Mouse (Mus musculus): ENCODE results near the gene Tmbim7. TPM values are rescaled to one million over a fixed set of nuclear protein-coding genes. Genes with fewer than 3 reads are reported as not detected.

Gene Tmbim7
- polyA plus RNA-seq, 1 experiment from 2014 or later: not detected

DNA sequence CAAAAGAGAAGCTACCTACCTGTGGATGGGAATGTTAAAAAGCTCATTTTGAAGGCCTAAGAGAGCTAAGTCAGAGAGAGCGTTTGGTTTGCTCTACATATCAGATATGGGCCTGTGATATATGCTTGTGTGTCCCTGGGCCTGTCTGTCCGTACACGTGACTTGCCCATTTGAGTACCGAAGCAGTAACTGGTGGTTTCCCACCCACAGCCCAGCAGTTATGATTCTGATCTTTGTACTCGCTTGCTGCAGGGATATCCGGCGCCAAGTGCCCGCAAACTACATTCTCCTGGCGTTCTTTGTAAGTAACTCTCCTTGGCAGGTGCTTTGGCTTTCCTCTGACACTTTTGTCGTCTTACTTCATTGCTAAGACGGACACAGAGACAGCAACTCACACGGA, 15.6 kb downstream of the Tmbim7 start:
- H3K27ac ChIP-seq: no peak overlapping the region
- no peaks in the 10 kb centered on the region for H3K9me3 ChIP-seq
- H3K4me3 ChIP-seq: no peak overlapping the region
- no peaks in the 10 kb centered on the region for H3K27me3 ChIP-seq
- H3K36me3 ChIP-seq: no peaks in the 10 kb centered on the region
- ATAC-seq (ENCODE audit: insufficient number of reproducible peaks, low FRiP score, low TSS enrichment, low read depth): no peak
- WGBS: 46% methylated on average over 12 of the region's 12 CpGs
- H3K9ac ChIP-seq: no peak overlapping the region
- no peaks in the 10 kb centered on the region; the same call in 1 of the 2 replicates for H3K4me1 ChIP-seq
- H3K4me2 ChIP-seq: no peak overlapping the region; the same call in 1 of the 2 replicates

DNA sequence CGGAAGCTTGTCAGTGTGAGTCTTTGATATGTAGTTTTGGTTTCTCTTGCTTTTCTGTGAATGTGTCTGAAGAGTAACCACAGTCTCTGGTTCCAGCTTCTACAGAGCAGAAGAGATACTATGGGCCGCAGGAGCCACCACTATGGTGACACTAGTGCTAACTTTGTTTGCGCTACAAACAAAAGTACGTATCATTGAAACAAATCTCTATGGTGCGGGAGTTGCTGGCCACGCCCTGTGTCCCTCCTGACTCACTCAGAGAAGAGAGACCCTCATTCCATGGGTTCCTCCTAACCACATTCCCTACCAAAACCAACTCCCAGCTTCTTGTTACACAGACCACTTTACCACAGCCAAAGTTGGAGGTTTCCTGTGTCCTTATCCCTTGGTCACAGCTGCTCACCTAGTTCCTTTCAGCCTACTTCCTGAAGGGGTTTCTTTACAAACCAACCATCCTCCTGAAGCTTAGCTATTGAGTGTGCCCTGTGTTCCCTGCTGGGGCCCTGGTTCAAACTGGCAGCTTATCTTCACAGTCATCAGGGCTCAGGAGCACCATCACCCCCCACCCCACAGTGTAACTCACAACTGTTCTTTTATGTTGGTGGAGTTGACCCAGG, 19.1 kb downstream of the Tmbim7 start:
- Histone ChIP-seq H3K27me3 (no peaks in the 10 kb centered on the region), H3K27ac (no peak overlapping the region), H3K36me3 (no peaks in the 10 kb centered on the region), H3K9me3 (no peaks in the 10 kb centered on the region), H3K9ac (no peak overlapping the region), H3K4me2 (no peak overlapping the region), H3K4me1 (no peaks in the 10 kb centered on the region; the same call in 1 of the 2 replicates), H3K4me3 (no peak overlapping the region)
- 88% methylated on average over 6 of the region's 6 CpGs for WGBS
- no peak for ATAC-seq (ENCODE audit: insufficient number of reproducible peaks, low FRiP score, low TSS enrichment, low read depth)

DNA sequence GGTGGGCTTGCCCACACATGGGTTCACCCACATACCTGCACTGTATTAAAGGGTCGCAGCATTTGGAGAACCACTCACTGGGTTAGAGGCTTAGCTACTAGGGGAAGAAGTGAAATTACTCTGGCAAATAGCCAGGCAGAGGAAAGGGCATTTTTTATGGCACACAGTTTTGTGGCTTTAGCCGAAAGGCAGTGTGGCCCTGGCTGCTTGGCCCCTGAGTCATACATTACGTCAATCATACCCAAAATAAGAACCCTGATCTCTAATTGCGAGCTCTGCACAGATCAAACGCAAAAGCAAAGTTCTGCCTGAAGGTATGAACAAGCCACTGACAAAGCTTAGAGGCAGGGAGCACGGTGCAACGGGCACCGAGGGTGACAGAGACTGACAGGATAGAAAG, 37.3 kb downstream of the Tmbim7 start:
- WGBS: 62% methylated on average over 8 of the region's 8 CpGs
- Histone ChIP-seq H3K9ac (no peak overlapping the region), H3K36me3 (peaks cover 32% of the 10 kb centered on the region), H3K27me3 (no peaks in the 10 kb centered on the region), H3K4me2 (no peak overlapping the region), H3K4me1 (no peaks in the 10 kb centered on the region), H3K27ac (no peak overlapping the region), H3K4me3 (no peak overlapping the region), H3K9me3 (no peaks in the 10 kb centered on the region)
- ATAC-seq (ENCODE audit: insufficient number of reproducible peaks, low FRiP score, low TSS enrichment, low read depth): no peak

GRCm38 (mm10) chr5:3691283-3691682, 40.3 kb downstream of the Tmbim7 start:
- Histone ChIP-seq H3K36me3 (peaks cover 51% of the 10 kb centered on the region), H3K4me1 (no peaks in the 10 kb centered on the region), H3K4me2 (no peak overlapping the region), H3K9ac (no peak overlapping the region), H3K9me3 (no peaks in the 10 kb centered on the region), H3K27ac (no peak overlapping the region), H3K4me3 (no peak overlapping the region), H3K27me3 (no peaks in the 10 kb centered on the region)
- WGBS: 87% methylated on average over 3 of the region's 3 CpGs
- ATAC-seq (ENCODE audit: insufficient number of reproducible peaks, low FRiP score, low TSS enrichment, low read depth): no peak

DNA sequence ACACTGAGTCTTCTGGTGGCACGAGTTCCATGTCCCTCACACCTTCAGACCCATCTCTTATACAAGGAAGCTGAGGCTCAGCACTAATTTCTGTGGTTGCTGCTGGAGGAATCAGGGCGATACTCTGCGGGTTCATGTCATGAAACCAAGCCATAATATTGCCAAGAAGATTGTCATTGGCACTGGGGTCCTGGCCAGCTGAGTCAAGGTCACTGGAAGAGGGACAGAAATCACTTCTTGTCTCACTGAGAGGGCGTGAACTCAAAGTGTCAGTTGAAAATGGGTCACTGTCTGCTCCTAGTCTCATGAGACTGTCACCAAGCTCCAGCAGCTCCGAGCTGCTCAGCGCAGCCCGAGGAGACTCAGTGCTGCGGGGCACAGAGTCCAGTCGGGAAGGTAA, 42.0 kb downstream of the Tmbim7 start:
- WGBS: 92% methylated on average over 9 of the region's 9 CpGs
- Histone ChIP-seq H3K27me3 (no peaks in the 10 kb centered on the region), H3K9me3 (no peaks in the 10 kb centered on the region), H3K4me3 (no peak overlapping the region), H3K9ac (no peak overlapping the region), H3K4me1 (no peaks in the 10 kb centered on the region), H3K36me3 (peaks cover 63% of the 10 kb centered on the region), H3K4me2 (no peak overlapping the region), H3K27ac (no peak overlapping the region)
- ATAC-seq (ENCODE audit: insufficient number of reproducible peaks, low FRiP score, low TSS enrichment, low read depth): no peak

- H3K9me3 ChIP-seq: no peaks in the 10 kb centered on the region
- H3K4me1 ChIP-seq: no peaks in the 10 kb centered on the region
- no peak overlapping the region for H3K27ac ChIP-seq
- H3K27me3 ChIP-seq: no peaks in the 10 kb centered on the region
- no peak overlapping the region for H3K9ac ChIP-seq
- no peak overlapping the region for H3K4me2 ChIP-seq
- H3K4me3 ChIP-seq: no peak overlapping the region
- peaks cover 66% of the 10 kb centered on the region for H3K36me3 ChIP-seq
- ATAC-seq (ENCODE audit: insufficient number of reproducible peaks, low FRiP score, low TSS enrichment, low read depth): no peak
- 83% methylated on average over 4 of the region's 4 CpGs for WGBS
Observed at GRCm38 (mm10) chr5:3695191-3695590, 44.2 kb downstream of the Tmbim7 start.

DNA sequence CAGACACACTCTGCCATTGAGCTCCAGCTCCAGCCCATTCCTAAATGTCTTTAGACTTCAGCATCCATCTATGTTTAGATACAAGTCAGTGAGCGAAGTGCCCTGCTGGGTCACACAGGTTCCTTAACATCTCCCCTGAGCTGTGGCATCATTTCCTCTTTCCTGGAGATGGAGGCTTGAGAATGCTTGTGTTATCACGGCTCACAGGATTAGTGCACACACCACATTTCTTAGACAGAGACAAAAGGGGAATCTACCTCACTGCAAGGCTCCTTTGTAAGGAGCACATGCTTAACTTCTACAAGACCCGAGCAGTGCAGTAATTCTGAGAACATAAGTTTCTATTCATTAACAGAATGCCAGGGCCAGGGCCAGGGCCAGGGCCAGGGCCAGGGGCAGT, 45.0 kb downstream of the Tmbim7 start:
- WGBS: 82% methylated on average over 3 of the region's 3 CpGs
- peaks cover 70% of the 10 kb centered on the region for H3K36me3 ChIP-seq

GRCm38 (mm10) chr5:3700025-3700424, 49.0 kb downstream of the Tmbim7 start:
- Histone ChIP-seq H3K9ac (no peak overlapping the region), H3K36me3 (peaks cover 49% of the 10 kb centered on the region), H3K4me2 (no peak overlapping the region), H3K9me3 (no peaks in the 10 kb centered on the region), H3K27ac (no peak overlapping the region), H3K4me1 (no peaks in the 10 kb centered on the region), H3K4me3 (no peak overlapping the region), H3K27me3 (no peaks in the 10 kb centered on the region)
- 92% methylated on average over 5 of the region's 5 CpGs for WGBS
- ATAC-seq (ENCODE audit: insufficient number of reproducible peaks, low FRiP score, low TSS enrichment, low read depth): no peak

More for the DNA sequence above, 45.0 kb downstream of the Tmbim7 start:
- no peak overlapping the region for H3K4me3 ChIP-seq
- H3K4me1 ChIP-seq: no peaks in the 10 kb centered on the region
- no peak overlapping the region for H3K9ac ChIP-seq
- no peak for ATAC-seq (ENCODE audit: insufficient number of reproducible peaks, low FRiP score, low TSS enrichment, low read depth)
- H3K4me2 ChIP-seq: no peak overlapping the region
- no peaks in the 10 kb centered on the region for H3K9me3 ChIP-seq
- H3K27me3 ChIP-seq: no peaks in the 10 kb centered on the region
- H3K27ac ChIP-seq: no peak overlapping the region

GRCm38 (mm10) chr5:3702180-3702579, 51.2 kb downstream of the Tmbim7 start:
- Histone ChIP-seq H3K4me1 (no peaks in the 10 kb centered on the region), H3K27ac (no peak overlapping the region), H3K4me3 (no peak overlapping the region), H3K36me3 (peaks cover 35% of the 10 kb centered on the region), H3K27me3 (no peaks in the 10 kb centered on the region), H3K4me2 (no peak overlapping the region), H3K9me3 (no peaks in the 10 kb centered on the region), H3K9ac (no peak overlapping the region)
- ATAC-seq (ENCODE audit: insufficient number of reproducible peaks, low FRiP score, low TSS enrichment, low read depth): no peak
- 95% methylated on average over 4 of the region's 4 CpGs for WGBS

- H3K4me2 ChIP-seq: no peak overlapping the region
- H3K4me1 ChIP-seq: no peaks in the 10 kb centered on the region
- WGBS: 93% methylated on average over 5 of the region's 5 CpGs
- ATAC-seq (ENCODE audit: insufficient number of reproducible peaks, low FRiP score, low TSS enrichment, low read depth): no peak
- no peak overlapping the region for H3K9ac ChIP-seq
- no peak overlapping the region for H3K27ac ChIP-seq
- no peak overlapping the region for H3K4me3 ChIP-seq
- no peaks in the 10 kb centered on the region for H3K27me3 ChIP-seq
- no peaks in the 10 kb centered on the region for H3K9me3 ChIP-seq
- peaks cover 23% of the 10 kb centered on the region for H3K36me3 ChIP-seq
Observed at GRCm38 (mm10) chr5:3715800-3716199, 64.8 kb downstream of the Tmbim7 start.

GRCm38 (mm10) chr5:3719371-3719770, 68.4 kb downstream of the Tmbim7 start:
- H3K27ac ChIP-seq: no peak overlapping the region
- H3K27me3 ChIP-seq: no peaks in the 10 kb centered on the region
- H3K36me3 ChIP-seq: peaks cover 22% of the 10 kb centered on the region
- no peak for ATAC-seq (ENCODE audit: insufficient number of reproducible peaks, low FRiP score, low TSS enrichment, low read depth)
- no peak overlapping the region for H3K4me3 ChIP-seq
- no peaks in the 10 kb centered on the region for H3K4me1 ChIP-seq
- no peaks in the 10 kb centered on the region for H3K9me3 ChIP-seq
- no peak overlapping the region for H3K4me2 ChIP-seq
- no peak overlapping the region for H3K9ac ChIP-seq
- 89% methylated on average over 4 of the region's 4 CpGs for WGBS

GRCm38 (mm10) chr5:3722873-3723272, 71.9 kb downstream of the Tmbim7 start:
- Histone ChIP-seq H3K27me3 (no peaks in the 10 kb centered on the region), H3K27ac (no peak overlapping the region), H3K4me1 (no peaks in the 10 kb centered on the region), H3K4me2 (no peak overlapping the region), H3K4me3 (no peak overlapping the region), H3K36me3 (peaks cover 26% of the 10 kb centered on the region), H3K9ac (no peak overlapping the region), H3K9me3 (no peaks in the 10 kb centered on the region)
- ATAC-seq (ENCODE audit: insufficient number of reproducible peaks, low FRiP score, low TSS enrichment, low read depth): no peak
- 100% methylated on average over 2 of the region's 2 CpGs for WGBS

GRCm38 (mm10) chr5:3723415-3723814, 72.4 kb downstream of the Tmbim7 start:
- no peak for ATAC-seq (ENCODE audit: insufficient number of reproducible peaks, low FRiP score, low TSS enrichment, low read depth)
- H3K27ac ChIP-seq: no peak overlapping the region
- no peak overlapping the region for H3K4me3 ChIP-seq
- H3K4me1 ChIP-seq: no peaks in the 10 kb centered on the region
- H3K27me3 ChIP-seq: no peaks in the 10 kb centered on the region
- peaks cover 26% of the 10 kb centered on the region for H3K36me3 ChIP-seq
- H3K4me2 ChIP-seq: no peak overlapping the region
- H3K9ac ChIP-seq: no peak overlapping the region
- no peaks in the 10 kb centered on the region for H3K9me3 ChIP-seq
- 82% methylated on average over 2 of the region's 2 CpGs for WGBS

Data from limb, embryonic 15.5 days (tissue).